Mouse (Mus musculus) heart, adult 2 months (tissue): ENCODE measurements around the gene Rnf222. TPM values are rescaled to one million over a fixed set of nuclear protein-coding genes. Genes with fewer than 3 reads are reported as not detected.

Experiments used
- DNase-seq, 2 experiments: peaks; one replicate each; pipeline ENCODE4 v3.0.0; 2021
- H3K27ac ChIP-seq: fragments of 200-600 bp; 2 replicates; pipeline ENCODE4 v1.8.1; 2022
- H3K27me3 ChIP-seq: fragments of 200-500 bp; 2 replicates; pipeline ENCODE4 v1.6.1; 2012; ENCODE audit warnings: mild to moderate bottlenecking, low read length, inconsistent platforms, mixed read lengths; ENCODE audit not compliant: control insufficient read depth, insufficient read depth
- H3K36me3 ChIP-seq: fragments of 200-500 bp; 2 replicates; pipeline ENCODE4 v1.6.1; 2012; ENCODE audit warnings: low read length, inconsistent platforms; ENCODE audit not compliant: control insufficient read depth, insufficient read depth
- H3K4me1 ChIP-seq: fragments of 200-500 bp; 2 replicates; pipeline ENCODE4 v1.6.1; 2011; ENCODE audit warnings: low read length; ENCODE audit not compliant: control insufficient read depth, insufficient read depth
- H3K4me3 ChIP-seq: fragments of 200-600 bp; 2 replicates; pipeline ENCODE4 v1.8.1; 2022
- H3K79me2 ChIP-seq: fragments of 200-500 bp; replicated peaks from 2 replicates; pipeline ENCODE4 v1.6.1; 2012; ENCODE audit warnings: mild to moderate bottlenecking, inconsistent platforms, low read length, moderate library complexity, mixed read lengths; ENCODE audit not compliant: control insufficient read depth, insufficient read depth
- H3K9ac ChIP-seq: fragments of 200-500 bp; 2 replicates; pipeline ENCODE4 v1.6.1; 2012; ENCODE audit warnings: low read depth, mild to moderate bottlenecking, control low read depth, inconsistent platforms, low read length, mixed read lengths
- CTCF ChIP-seq: fragments of 200-600 bp; IDR thresholded peaks from 2 replicates; pipeline ENCODE4 v1.8.1; 2022; ENCODE audit warnings: antibody characterized with exemption, mild to moderate bottlenecking, moderate library complexity
- EP300 ChIP-seq: fragments of 200-500 bp; IDR thresholded peaks from 2 replicates; pipeline ENCODE4 v1.6.1; 2011; ENCODE audit warnings: low read depth, low read length, control low read depth; ENCODE audit not compliant: insufficient read depth
- POLR2A ChIP-seq: fragments of 200-500 bp; IDR thresholded peaks from 2 replicates; pipeline ENCODE4 v1.6.1; 2011; ENCODE audit warnings: mild to moderate bottlenecking, low read depth, low read length, control low read depth; ENCODE audit not compliant: insufficient read depth
- WGBS: fragments of 180-500 bp; shearing (Covaris S2); methylation state at CpG from one replicate; pipeline ENCODE4 v1.1.7; 2018; 5-methylcytosine and 5-hydroxymethylcytosine counted together
- intact Hi-C: fragments of 180-260 bp; cut with DNase I; formaldehyde crosslinking; loops from one replicate; pipeline ENCODE4 v1.15.1; 2025
- polyA plus RNA-seq: library from polyadenylated mRNA; depleted of rRNA; stranded (reverse); fragments of >200 nt; gene quantifications from 2 replicates; pipeline ENCODE4 v1.2.3, GENCODE M21; 2012; rRNA removed
- total RNA-seq, 2 experiments: library from RNA; stranded (reverse); gene quantifications; 2 replicates each; pipeline ENCODE4 v1.2.3; 2021

Gene Rnf222
- total and polyA plus RNA-seq, 3 experiments = 0.07 to 0.13 (median 0.12) TPM

GRCm38 (mm10) chr11:68945245-68945644 lies 56.9 kb downstream of the Rnf222 start:
- intact Hi-C loops = no loop called here
- Histone ChIP-seq H3K36me3 (no peaks in the 10 kb centered on the region; the same call in 1 of the 2 replicates), H3K4me1 (peaks cover 3% of the 10 kb centered on the region), H3K79me2 (no peaks in the 10 kb centered on the region), H3K27ac (no peak overlapping the region), H3K4me3 (no peak overlapping the region), H3K27me3 (no peaks in the 10 kb centered on the region; the same call in 1 of the 2 replicates), H3K9ac (no peak overlapping the region)
- TF ChIP-seq POLR2A = no peak
- TF ChIP-seq EP300 = no peak
- no peak for TF ChIP-seq CTCF
- no peak for DNase-seq
- 81% methylated on average over 2 of the region's 2 CpGs for WGBS

Other genes with a start within 250 kb of the Rnf222 start
- gene Myh10, start 197.0 kb upstream of the Rnf222 start, total RNA-seq = 10 to 100 TPM; 25.6 to 25.9 TPM
- gene Myh10, start 197.0 kb upstream of the Rnf222 start, polyA plus RNA-seq = 17.9 and 30.0 TPM in 2 replicates
- gene Ndel1, start 16.7 kb upstream of the Rnf222 start, total RNA-seq = 10 to 100 TPM; 60.4 to 63.7 TPM
- 45.5 and 64.1 TPM in 2 replicates for gene Ndel1, start 16.7 kb upstream of the Rnf222 start, polyA plus RNA-seq
- 100 to 1,000 TPM; 648 to 707 TPM for gene Rpl26, start 13.0 kb downstream of the Rnf222 start, total RNA-seq
- 494 and 639 TPM in 2 replicates for gene Rpl26, start 13.0 kb downstream of the Rnf222 start, polyA plus RNA-seq
- gene Odf4, start 38.5 kb downstream of the Rnf222 start, total RNA-seq = not detected
- gene Odf4, start 38.5 kb downstream of the Rnf222 start, polyA plus RNA-seq = 0.25 and 0.41 TPM in 2 replicates
- 10 to 100 TPM; 27.8 to 28.5 TPM for gene Arhgef15, start 68.9 kb downstream of the Rnf222 start, total RNA-seq
- gene Arhgef15, start 68.9 kb downstream of the Rnf222 start, polyA plus RNA-seq = 52.9 and 77.3 TPM in 2 replicates
- 1 to 10 TPM; 4.2 to 5.3 TPM for gene Slc25a35, start 79.6 kb downstream of the Rnf222 start, total RNA-seq
- gene Slc25a35, start 79.6 kb downstream of the Rnf222 start, polyA plus RNA-seq = 21.6 and 24.2 TPM in 2 replicates
- 100 to 1,000 TPM in 1 of 2 experiments, 10 to 100 TPM in 1; 80.7 to 100 TPM for gene Rangrf, start 86.6 kb downstream of the Rnf222 start, total RNA-seq
- gene Rangrf, start 86.6 kb downstream of the Rnf222 start, polyA plus RNA-seq = 145 and 169 TPM in 2 replicates
- gene Pfas, start 119.9 kb downstream of the Rnf222 start, total RNA-seq = 1 to 10 TPM; 5.9 to 6.4 TPM
- 8.5 and 11.5 TPM in 2 replicates for gene Pfas, start 119.9 kb downstream of the Rnf222 start, polyA plus RNA-seq
- gene Ctc1, start 127.4 kb downstream of the Rnf222 start, total RNA-seq = 10 to 100 TPM; 10.7 to 15.7 TPM
- 21.5 and 26.8 TPM in 2 replicates for gene Ctc1, start 127.4 kb downstream of the Rnf222 start, polyA plus RNA-seq
- gene Aurkb, start 157.1 kb downstream of the Rnf222 start, total RNA-seq = under 1 TPM; 0.21 to 0.59 TPM
- 0.61 and 1.1 TPM in 2 replicates for gene Aurkb, start 157.1 kb downstream of the Rnf222 start, polyA plus RNA-seq
- gene Borcs6, start 171.2 kb downstream of the Rnf222 start, total RNA-seq = 10 to 100 TPM; 15.3 to 17.8 TPM
- 13.0 and 14.2 TPM in 2 replicates for gene Borcs6, start 171.2 kb downstream of the Rnf222 start, polyA plus RNA-seq
- 1 to 10 TPM; 5.6 to 6.6 TPM for gene Tmem107, start 182.3 kb downstream of the Rnf222 start, total RNA-seq
- gene Tmem107, start 182.3 kb downstream of the Rnf222 start, polyA plus RNA-seq = 15.9 and 26.1 TPM in 2 replicates
- gene Vamp2, start 199.9 kb downstream of the Rnf222 start, total RNA-seq = 10 to 100 TPM; 63.4 to 70.8 TPM
- gene Vamp2, start 199.9 kb downstream of the Rnf222 start, polyA plus RNA-seq = 83.0 and 90.0 TPM in 2 replicates
- 10 to 100 TPM; 44.4 to 79.8 TPM for gene Per1, start 206.7 kb downstream of the Rnf222 start, total RNA-seq
- 18.0 and 36.4 TPM in 2 replicates for gene Per1, start 206.7 kb downstream of the Rnf222 start, polyA plus RNA-seq
- under 1 TPM in 1 of 2 experiments, not detected in 1; 0.11 TPM for gene Hes7, start 231.9 kb downstream of the Rnf222 start, total RNA-seq
- 0.10 TPM in 1 of 2 replicates, not detected in the other for gene Hes7, start 231.9 kb downstream of the Rnf222 start, polyA plus RNA-seq
- under 1 TPM; 0.21 to 0.23 TPM for gene 9130213A22Rik, start 234.0 kb downstream of the Rnf222 start, total RNA-seq
- 0.82 and 1.00 TPM in 2 replicates for gene 9130213A22Rik, start 234.0 kb downstream of the Rnf222 start, polyA plus RNA-seq
- under 1 TPM; 0.05 to 0.07 TPM for gene Aloxe3, start 237.3 kb downstream of the Rnf222 start, total RNA-seq
- 0.16 TPM in 1 of 2 replicates, not detected in the other for gene Aloxe3, start 237.3 kb downstream of the Rnf222 start, polyA plus RNA-seq